7 mouse cellular contexts compared by ENCODE assay signal in genomic region chr17:25123979-25124378, GRCm38 (mm10). TPM values are rescaled to one million over a fixed set of nuclear protein-coding genes. Genes with fewer than 3 reads are reported as not detected.
DNase-seq lines count a peak whose midpoint lies in the region; ATAC-seq and TF ChIP-seq lines count a peak whose summit lies in the region.

No protein-coding gene starts in this region.

- H3K9ac ChIP-seq in limb, embryonic 11.5 days (ENCODE audit: low read length), result no peak overlapping the region
- H3K9ac ChIP-seq in ES-E14 (ENCODE audit: insufficient read depth, low read depth, low read length, poor library complexity, severe bottlenecking), result no peak overlapping the region

- H3K27ac ChIP-seq in limb, embryonic 11.5 days (replicated peaks; ENCODE audit: low read depth, low read length), result no peak overlapping the region
- no peak overlapping the region for H3K27ac ChIP-seq in limb, embryonic 10.5 days
- no peak overlapping the region for H3K27ac ChIP-seq in ES-E14 (ENCODE audit: insufficient read depth, low read depth, low read length, poor library complexity, severe bottlenecking)

- no peaks in the 10 kb centered on the region for H3K4me1 ChIP-seq in limb, embryonic 11.5 days (ENCODE audit: control insufficient read depth, insufficient read depth, low read length)
- H3K4me1 ChIP-seq in limb, embryonic 10.5 days, result no peaks in the 10 kb centered on the region
- H3K4me1 ChIP-seq in ES-E14 (ENCODE audit: control insufficient read depth in 2 of 2, insufficient read depth in 2 of 2, low read length in 2 of 2, poor library complexity in 1 of 2), result peaks cover 0 to 2% of the 10 kb centered on the region in 2 experiments; a peak in 1 of 4 replicates

- WGBS in limb, embryonic 11.5 days, result 36% methylated on average over 7 of the region's 7 CpGs
- WGBS in limb, embryonic 10.5 days, result 32% methylated on average over 7 of the region's 7 CpGs

- no peaks in the 10 kb centered on the region for H3K27me3 ChIP-seq in limb, embryonic 11.5 days (ENCODE audit: control insufficient read depth, insufficient read depth, low read length)
- peaks cover 5% of the 10 kb centered on the region; the same call in 1 of the 2 replicates for H3K27me3 ChIP-seq in limb, embryonic 10.5 days (ENCODE audit: low read depth, poor library complexity, severe bottlenecking)

- H3K4me2 ChIP-seq in limb, embryonic 11.5 days (ENCODE audit: low read depth, severe bottlenecking), result no peak overlapping the region

- in situ Hi-C loops in ES-E14 (cut with MboI; ENCODE audit: low sequenced_read_pairs in 2 of 2, unreplicated experiment in 2 of 2), result no loop called here

- no peaks in the 10 kb centered on the region for H3K9me3 ChIP-seq in limb, embryonic 11.5 days (ENCODE audit: control insufficient read depth, low read length)
- no peaks in the 10 kb centered on the region for H3K9me3 ChIP-seq in limb, embryonic 10.5 days (replicated peaks)
- no peaks in the 10 kb centered on the region for H3K9me3 ChIP-seq in ES-E14 (ENCODE audit: control insufficient read depth, insufficient read depth, low read depth, low read length)

- no peak for ATAC-seq in limb, embryonic 11.5 days (ENCODE audit: insufficient number of reproducible peaks, low FRiP score, low TSS enrichment, low read depth)
- peak; percentile 73 for ATAC-seq in common myeloid progenitor, adult 5-6 weeks (replicated peaks; ENCODE audit: low read depth, poor library complexity, severe bottlenecking)
- no peak for ATAC-seq in frontal cortex, adult (ENCODE audit: low TSS enrichment)

- no peak overlapping the region for H3K4me3 ChIP-seq in limb, embryonic 11.5 days (ENCODE audit: low read depth, low read length)
- H3K4me3 ChIP-seq in limb, embryonic 10.5 days, result no peak overlapping the region
- H3K4me3 ChIP-seq in ES-E14 (ENCODE audit: insufficient read depth in 1 of 2, low read depth in 1 of 2, low read length in 2 of 2, poor library complexity in 1 of 2, severe bottlenecking in 1 of 2), result no peak overlapping the region

- no peaks in the 10 kb centered on the region for H3K36me3 ChIP-seq in limb, embryonic 11.5 days (ENCODE audit: control insufficient read depth, insufficient read depth, low read length)
- no peaks in the 10 kb centered on the region for H3K36me3 ChIP-seq in limb, embryonic 10.5 days
- H3K36me3 ChIP-seq in ES-E14 (ENCODE audit: control insufficient read depth, insufficient read depth, low read length, poor library complexity, severe bottlenecking), result no peaks in the 10 kb centered on the region

- DNase-seq in limb, embryonic 11.5 days (ENCODE audit: low spot score), result peak; percentile 36
- DNase-seq in limb, embryonic 10.5 days (ENCODE audit: low spot score), result no peak
- peak; percentile 48 for DNase-seq in ES-E14 (ENCODE audit: low read depth, low spot score)
- DNase-seq in retina, embryonic 14.5 days (ENCODE audit: low spot score), result peak; percentile 34
- DNase-seq in right cerebral cortex, postnatal 36 days (ENCODE audit: low spot score in 2 of 2), result no peak

TF ChIP-seq in ES-E14, 5 proteins besides CTCF, POLR2A, EP300 and RAD21:
- TF ChIP-seq ZNF384 (IDR thresholded peaks at IDR 0.05; ENCODE audit: low read depth, low read length), result no peak
- no peak for TF ChIP-seq CHD2 (IDR thresholded peaks at IDR 0.05; ENCODE audit: low read depth, low read length)
- no peak for TF ChIP-seq HCFC1 (IDR thresholded peaks at IDR 0.05; ENCODE audit: borderline replicate concordance, insufficient read depth, low read length)
- no peak for TF ChIP-seq MAFK (IDR thresholded peaks at IDR 0.05; ENCODE audit: insufficient read depth, low read depth, low read length)
- TF ChIP-seq ZC3H11A (IDR thresholded peaks at IDR 0.05; ENCODE audit: borderline replicate concordance, low read depth, low read length), result no peak
TF ChIP-seq in ES-E14: peak in this region for 0.

RNA-seq across cellular contexts. Expression of gene Ptx4, which starts 3.4 kb away (rescaled TPM):
- polyA plus RNA-seq in limb, embryonic 11.5 days (2014; fragmentation: Nextera tagmentation; extraction: Ambion mirVana), result 0.17 TPM in 1 of 2 replicates, not detected in the other
- polyA plus RNA-seq in limb, embryonic 10.5 days (2016; fragmentation: Nextera tagmentation; extraction: Ambion mirVana), result 0.18 and 0.23 TPM in 2 replicates
- not detected in 2 replicates for total RNA-seq in ES-E14 (2012; rRNA removed)
- not detected in 2 replicates for total RNA-seq in common myeloid progenitor, adult 5-6 weeks (2017)

RNA-seq across cellular contexts. Expression of gene Telo2, which starts 8.2 kb away (rescaled TPM):
- 28.8 and 35.8 TPM in 2 replicates for polyA plus RNA-seq in limb, embryonic 11.5 days (2014; fragmentation: Nextera tagmentation; extraction: Ambion mirVana)
- polyA plus RNA-seq in limb, embryonic 10.5 days (2016; fragmentation: Nextera tagmentation; extraction: Ambion mirVana), result 60.6 and 60.7 TPM in 2 replicates
- 34.2 and 47.3 TPM in 2 replicates for total RNA-seq in ES-E14 (2012; rRNA removed)
- total RNA-seq in common myeloid progenitor, adult 5-6 weeks (2017), result 23.7 and 44.4 TPM in 2 replicates

RNA-seq across cellular contexts. Expression of gene Clcn7, which starts 9.2 kb away (rescaled TPM):
- 20.6 and 21.0 TPM in 2 replicates for polyA plus RNA-seq in limb, embryonic 11.5 days (2014; fragmentation: Nextera tagmentation; extraction: Ambion mirVana)
- polyA plus RNA-seq in limb, embryonic 10.5 days (2016; fragmentation: Nextera tagmentation; extraction: Ambion mirVana), result 21.3 and 26.5 TPM in 2 replicates
- total RNA-seq in ES-E14 (2012; rRNA removed), result 35.0 and 62.4 TPM in 2 replicates
- 4.1 and 7.3 TPM in 2 replicates for total RNA-seq in common myeloid progenitor, adult 5-6 weeks (2017)

RNA-seq across cellular contexts. Expression of gene Ccdc154, which starts 38.3 kb away (rescaled TPM):
- polyA plus RNA-seq in limb, embryonic 11.5 days (2014; fragmentation: Nextera tagmentation; extraction: Ambion mirVana), result not detected in 2 replicates
- not detected in 2 replicates for polyA plus RNA-seq in limb, embryonic 10.5 days (2016; fragmentation: Nextera tagmentation; extraction: Ambion mirVana)
- 0.18 and 0.32 TPM in 2 replicates for total RNA-seq in ES-E14 (2012; rRNA removed)
- 0.09 TPM in 1 of 2 replicates, not detected in the other for total RNA-seq in common myeloid progenitor, adult 5-6 weeks (2017)

RNA-seq across cellular contexts. Expression of gene Tmem204, which starts 40.6 kb away (rescaled TPM):
- 9.7 and 10.8 TPM in 2 replicates for polyA plus RNA-seq in limb, embryonic 11.5 days (2014; fragmentation: Nextera tagmentation; extraction: Ambion mirVana)
- polyA plus RNA-seq in limb, embryonic 10.5 days (2016; fragmentation: Nextera tagmentation; extraction: Ambion mirVana), result 11.3 and 15.3 TPM in 2 replicates
- total RNA-seq in ES-E14 (2012; rRNA removed), result 0.32 and 0.62 TPM in 2 replicates
- not detected in 2 replicates for total RNA-seq in common myeloid progenitor, adult 5-6 weeks (2017)

Comparison
In these comparisons a context has a peak if more than half of its experiments do, and no peak if none do; other contexts are left out.
1. DNase-seq: peak in limb, embryonic 11.5 days (single experiment), ES-E14 (single experiment) and retina, embryonic 14.5 days (single experiment); none in limb, embryonic 10.5 days (single experiment) and right cerebral cortex, postnatal 36 days (0 of 2).